Mouse (Mus musculus) neural tube, embryonic 12.5 days (tissue): ENCODE measurements around the gene Scly. TPM values are rescaled to one million over a fixed set of nuclear protein-coding genes. Genes with fewer than 3 reads are reported as not detected.

Source experiments
- ATAC-seq: fragments of 200-750 bp; cut with Nextera tagmentation; 2 replicates; pipeline ENCODE4 v1.8.0; 2017; ENCODE audit warnings: low read depth, mild to moderate bottlenecking, moderate TSS enrichment, moderate library complexity; ENCODE audit not compliant: low FRiP score
- H3K27ac ChIP-seq: fragments of 300-500 bp; sonication (generic); 2 replicates; pipeline ENCODE4 v1.5.1; 2016
- H3K27me3 ChIP-seq: fragments of 300-500 bp; sonication (generic); replicated peaks from 2 replicates; pipeline ENCODE4 v1.6.1; 2016; ENCODE audit warnings: mild to moderate bottlenecking
- H3K36me3 ChIP-seq: fragments of 300-500 bp; sonication (generic); 2 replicates; pipeline ENCODE4 v1.6.1; 2016; ENCODE audit warnings: mild to moderate bottlenecking
- H3K4me1 ChIP-seq: fragments of 300-500 bp; sonication (generic); 2 replicates; pipeline ENCODE4 v1.6.1; 2016
- H3K4me2 ChIP-seq: fragments of 300-500 bp; sonication (generic); replicated peaks from 2 replicates; pipeline ENCODE4 v1.6.1; 2016; ENCODE audit warnings: mild to moderate bottlenecking
- H3K4me3 ChIP-seq: fragments of 300-500 bp; sonication (generic); 2 replicates; pipeline ENCODE4 v1.5.1; 2016
- H3K9ac ChIP-seq: fragments of 300-500 bp; sonication (generic); 2 replicates; pipeline ENCODE4 v1.6.1; 2016; ENCODE audit warnings: mild to moderate bottlenecking
- H3K9me3 ChIP-seq: fragments of 300-500 bp; sonication (generic); 2 replicates; pipeline ENCODE4 v1.6.1; 2016; ENCODE audit warnings: mild to moderate bottlenecking
- WGBS: fragments of 180-500 bp; shearing (Covaris S2); methylation state at CpG from one replicate; pipeline ENCODE4 v1.1.7; 2016; 5-methylcytosine and 5-hydroxymethylcytosine counted together
- polyA plus RNA-seq: library from polyadenylated mRNA; unstranded; fragments of >200 nt; fragmentation: Nextera tagmentation; extraction: Ambion mirVana; gene quantifications from 2 replicates; pipeline ENCODE4 v1.2.1, GENCODE M21; 2016

Gene Scly
- polyA plus RNA-seq, 1 experiment from 2014 or later, result 16.1 TPM

DNA sequence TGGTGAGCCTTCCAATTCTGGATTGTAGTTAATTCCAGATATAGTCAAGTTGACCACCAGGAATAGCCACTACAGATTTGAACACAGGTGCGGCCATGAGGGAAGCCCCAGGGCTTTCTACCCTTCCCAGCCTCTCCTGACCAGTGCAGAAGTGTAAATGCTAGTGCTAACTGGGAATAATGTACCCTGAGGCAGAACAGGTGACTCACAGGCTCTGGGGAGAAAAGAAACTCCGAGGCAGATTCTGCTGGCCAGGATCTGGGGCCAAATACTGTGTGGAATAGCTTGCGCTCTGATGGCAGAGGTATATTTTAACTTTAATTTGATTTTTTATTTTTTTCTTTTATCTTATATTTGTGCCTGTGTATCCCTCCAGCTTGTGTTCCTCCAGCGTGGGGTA lies 6.5 kb downstream of the Scly start:
- Histone ChIP-seq H3K36me3 (peaks cover 38% of the 10 kb centered on the region), H3K27me3 (no peaks in the 10 kb centered on the region), H3K9me3 (no peaks in the 10 kb centered on the region), H3K27ac (no peak overlapping the region), H3K4me2 (no peak overlapping the region), H3K9ac (no peak overlapping the region), H3K4me1 (no peaks in the 10 kb centered on the region), H3K4me3 (no peak overlapping the region)
- WGBS, result 92% methylated on average over 4 of the region's 4 CpGs
- no peak for ATAC-seq

DNA sequence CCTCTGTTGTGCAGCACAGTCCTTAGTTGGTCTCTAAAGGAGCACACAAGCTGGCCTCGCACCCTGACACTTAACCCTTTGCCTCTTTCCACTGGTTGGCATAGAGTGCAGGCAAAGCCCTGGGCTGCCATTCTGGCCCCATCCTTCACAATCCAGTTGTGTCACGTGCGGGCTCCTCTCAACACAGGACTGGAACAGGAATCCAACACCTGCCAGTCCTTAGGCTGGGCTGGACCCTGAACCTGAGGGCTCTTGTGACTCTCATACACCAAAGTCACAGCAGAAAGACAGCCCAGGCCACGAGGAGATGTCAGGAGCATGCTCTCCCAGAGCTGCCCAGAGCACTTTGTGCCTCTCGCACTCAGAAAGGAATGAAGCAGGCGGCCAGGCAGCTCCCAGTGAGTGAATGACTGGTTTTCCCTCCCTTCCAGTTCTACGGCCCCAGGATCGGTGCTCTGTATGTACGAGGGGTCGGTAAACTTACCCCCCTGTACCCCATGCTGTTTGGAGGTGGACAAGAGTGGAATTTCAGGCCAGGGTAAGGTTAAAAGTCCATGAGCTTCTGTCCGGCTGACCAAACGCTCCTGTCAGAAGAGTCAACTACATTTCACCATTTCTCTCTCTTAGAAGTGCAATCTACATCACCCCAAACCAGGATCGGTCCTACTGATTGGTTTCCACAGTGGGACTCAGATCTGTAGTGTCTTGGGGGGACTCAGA lies 11.4 kb downstream of the Scly start:
- 92% methylated on average over 13 of the region's 13 CpGs for WGBS
- no peak overlapping the region for H3K27ac ChIP-seq
- H3K4me1 ChIP-seq, result peaks cover 8% of the 10 kb centered on the region
- no peak for ATAC-seq
- no peaks in the 10 kb centered on the region for H3K9me3 ChIP-seq
- peaks cover 47% of the 10 kb centered on the region for H3K36me3 ChIP-seq
- no peak overlapping the region for H3K9ac ChIP-seq
- H3K4me2 ChIP-seq, result no peak overlapping the region
- no peaks in the 10 kb centered on the region for H3K27me3 ChIP-seq
- H3K4me3 ChIP-seq, result no peak overlapping the region

DNA sequence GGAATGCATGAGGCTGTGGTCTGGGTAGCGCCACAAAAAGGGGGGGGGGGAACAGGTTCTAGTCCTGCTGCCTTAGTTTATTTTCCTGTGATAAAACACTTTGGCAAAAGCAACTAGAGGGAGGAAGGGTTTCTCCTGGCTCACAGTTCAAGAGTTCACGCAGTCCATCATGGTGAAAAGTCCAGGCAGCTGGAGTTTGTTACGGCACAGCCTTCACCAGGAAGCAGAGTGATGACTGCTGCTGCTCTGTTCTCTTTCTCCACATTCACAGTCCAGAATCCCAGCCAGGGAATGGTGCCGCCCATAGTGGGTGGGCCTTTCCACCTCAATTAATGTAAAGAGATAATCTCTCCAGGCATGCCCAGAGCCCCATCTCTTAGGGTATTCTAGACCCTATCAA lies 14.1 kb downstream of the Scly start:
- Histone ChIP-seq H3K4me1 (peaks cover 8% of the 10 kb centered on the region), H3K9me3 (no peaks in the 10 kb centered on the region), H3K9ac (no peak overlapping the region), H3K4me3 (no peak overlapping the region), H3K4me2 (no peak overlapping the region), H3K27me3 (no peaks in the 10 kb centered on the region), H3K36me3 (peaks cover 33% of the 10 kb centered on the region), H3K27ac (no peak overlapping the region)
- 93% methylated on average over 4 of the region's 4 CpGs for WGBS
- ATAC-seq, result no peak

DNA sequence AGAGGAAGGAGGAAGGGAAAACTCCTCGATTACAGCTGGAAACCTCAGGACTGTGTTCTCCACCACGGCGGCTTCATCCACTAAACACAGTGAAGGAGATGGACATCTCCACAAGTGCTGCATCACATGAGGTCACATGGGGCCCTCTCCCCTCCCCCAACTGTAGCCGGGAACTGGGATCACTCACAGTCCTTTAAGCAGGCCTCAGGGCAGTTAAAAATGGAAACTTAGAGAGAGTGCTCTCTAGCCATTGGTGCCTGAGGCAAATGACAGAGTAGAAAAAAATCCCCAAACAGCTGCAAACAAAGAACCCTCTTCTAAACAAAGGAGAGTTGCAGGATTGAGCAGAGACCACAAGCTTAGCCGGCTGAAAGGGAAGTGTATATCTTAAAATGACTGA lies 15.1 kb downstream of the Scly start:
- Histone ChIP-seq H3K4me1 (peaks cover 8% of the 10 kb centered on the region), H3K9ac (no peak overlapping the region), H3K4me2 (no peak overlapping the region), H3K27me3 (no peaks in the 10 kb centered on the region), H3K36me3 (peaks cover 27% of the 10 kb centered on the region), H3K4me3 (no peak overlapping the region), H3K27ac (no peak overlapping the region), H3K9me3 (no peaks in the 10 kb centered on the region)
- WGBS, result 66% methylated on average over 5 of the region's 5 CpGs
- ATAC-seq, result no peak

DNA sequence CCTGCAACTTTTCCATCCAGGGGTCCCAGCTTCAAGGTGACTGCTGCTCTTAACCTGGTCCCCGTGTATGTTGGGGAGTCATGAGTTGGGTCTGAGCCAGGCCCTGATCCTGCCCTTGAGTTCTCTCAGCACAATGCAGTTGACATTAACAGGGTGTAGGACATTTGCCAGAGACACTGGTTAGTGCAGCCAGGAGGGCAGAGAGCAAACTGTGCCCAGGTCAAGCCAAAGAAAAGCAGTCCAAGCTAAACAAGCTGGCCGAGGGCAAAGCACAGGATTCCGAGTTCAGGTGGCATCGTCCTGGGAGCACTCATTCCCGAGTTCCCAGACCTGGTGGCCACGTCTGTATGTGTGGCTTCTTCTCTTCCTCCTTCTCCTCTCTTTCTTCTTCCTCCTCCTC lies 19.5 kb downstream of the Scly start:
- Histone ChIP-seq H3K27me3 (no peaks in the 10 kb centered on the region), H3K9me3 (no peaks in the 10 kb centered on the region), H3K27ac (no peak overlapping the region), H3K4me1 (peaks cover 8% of the 10 kb centered on the region), H3K4me2 (no peak overlapping the region), H3K4me3 (no peak overlapping the region), H3K9ac (no peak overlapping the region), H3K36me3 (no peaks in the 10 kb centered on the region)
- ATAC-seq, result no peak
- WGBS, result 93% methylated on average over 6 of the region's 6 CpGs

DNA sequence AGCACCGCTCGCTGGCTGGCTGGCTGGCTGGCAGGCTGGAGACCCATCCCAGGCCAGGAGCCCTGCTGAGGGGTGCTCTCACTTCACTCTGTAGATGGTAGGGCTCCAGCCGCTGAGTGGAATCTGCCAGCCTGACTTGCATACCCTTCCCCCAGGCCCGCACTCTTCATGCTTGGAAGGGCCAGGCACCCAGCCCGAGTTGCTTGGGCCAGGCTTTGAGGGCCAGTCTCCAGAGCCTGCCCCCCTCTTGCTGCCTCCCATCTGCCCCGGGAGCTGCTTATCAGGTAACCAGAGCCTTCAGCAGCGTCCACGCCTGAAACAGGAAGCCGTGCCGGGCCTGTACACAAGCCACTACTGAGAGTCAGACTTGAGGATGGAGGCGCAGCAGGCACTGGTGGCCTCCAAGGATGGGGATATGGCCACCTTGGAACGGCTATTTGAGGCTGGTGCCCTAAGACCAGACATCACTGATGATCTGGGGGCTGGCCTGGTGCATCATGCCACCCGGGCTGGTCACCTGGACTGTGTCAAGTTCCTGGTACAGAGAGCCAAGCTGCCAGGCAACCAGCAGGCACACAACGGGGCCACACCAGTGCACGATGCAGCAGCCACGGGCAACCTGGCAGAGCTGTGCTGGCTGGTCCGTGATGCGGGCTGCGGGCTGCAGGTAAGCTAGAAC lies 23.8 kb downstream of the Scly start, which contains the start of gene Espnl:
Espnl (plus strand) TSS at position 316 of the 679 bp plus-strand sequence.
- ATAC-seq, result no peak
- no peak within 1 kb of the TSS for H3K4me2 ChIP-seq
- H3K9ac ChIP-seq, result no peak within 1 kb of the TSS
- H3K36me3 ChIP-seq, result no peaks in the 10 kb centered on the region
- H3K27ac ChIP-seq, result no peak within 1 kb of the TSS
- no peaks in the 10 kb centered on the region for H3K27me3 ChIP-seq
- no peak within 1 kb of the TSS for H3K4me3 ChIP-seq
- no peaks in the 10 kb centered on the region for H3K9me3 ChIP-seq
- no peaks in the 10 kb centered on the region for H3K4me1 ChIP-seq
- WGBS, result 84% methylated on average over 19 of the region's 19 CpGs

DNA sequence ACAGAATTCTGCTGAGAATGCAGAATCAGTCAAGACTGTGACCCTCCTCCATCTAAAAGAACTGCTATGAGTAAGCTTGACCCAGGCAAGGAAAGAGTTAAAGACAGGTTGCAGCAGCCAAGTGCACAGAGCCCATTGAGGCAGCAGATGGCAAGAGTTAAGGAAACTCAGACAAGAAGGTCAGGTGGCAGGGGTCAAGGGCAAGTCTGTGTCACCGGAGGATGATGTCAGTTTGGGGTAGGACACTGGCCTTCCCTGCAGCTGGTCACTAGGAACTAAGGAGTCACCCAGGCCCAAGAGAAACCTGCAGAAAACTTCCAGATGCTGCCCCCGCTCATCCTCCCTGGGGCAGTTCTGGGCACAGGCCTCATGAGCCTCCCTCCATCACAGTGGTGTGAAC lies 26.5 kb downstream of the Scly start:
- H3K36me3 ChIP-seq, result no peaks in the 10 kb centered on the region
- no peak overlapping the region for H3K4me2 ChIP-seq
- no peak overlapping the region for H3K27ac ChIP-seq
- WGBS, result 73% methylated on average over 2 of the region's 2 CpGs
- no peak for ATAC-seq
- H3K9ac ChIP-seq, result no peak overlapping the region
- H3K4me1 ChIP-seq, result no peaks in the 10 kb centered on the region
- no peak overlapping the region for H3K4me3 ChIP-seq
- no peaks in the 10 kb centered on the region for H3K9me3 ChIP-seq
- H3K27me3 ChIP-seq, result no peaks in the 10 kb centered on the region

DNA sequence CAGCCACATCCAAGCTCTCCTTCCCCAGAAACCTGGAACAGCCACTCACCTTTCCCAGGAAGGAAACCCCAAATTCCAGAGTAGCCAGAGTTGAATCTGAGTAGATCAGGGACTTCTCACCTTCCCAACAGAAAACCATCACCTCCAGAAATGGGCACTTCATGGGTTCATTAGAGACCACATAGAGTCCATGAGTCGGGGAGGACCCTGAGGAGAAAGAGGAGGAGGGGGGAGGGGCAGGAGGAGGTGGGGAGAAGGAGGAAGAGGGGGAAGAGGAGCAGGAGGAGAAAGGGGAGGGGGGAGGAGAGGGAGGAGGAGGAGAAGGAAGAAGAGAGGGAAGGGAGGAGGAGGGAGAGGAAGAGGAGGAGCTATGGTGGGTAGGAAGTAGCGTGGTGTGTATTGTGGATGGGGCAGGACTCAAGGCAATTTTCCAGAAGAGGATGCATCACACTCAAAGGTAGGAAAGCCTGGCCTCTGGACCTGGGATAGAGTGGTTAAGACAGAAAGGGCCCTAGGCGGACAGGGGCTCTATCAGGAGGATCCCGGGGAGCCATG lies 27.4 kb downstream of the Scly start:
- H3K9me3 ChIP-seq, result no peaks in the 10 kb centered on the region
- no peaks in the 10 kb centered on the region for H3K27me3 ChIP-seq
- H3K27ac ChIP-seq, result no peak overlapping the region
- WGBS, result 77% methylated on average over 4 of the region's 4 CpGs
- no peaks in the 10 kb centered on the region for H3K36me3 ChIP-seq
- H3K4me2 ChIP-seq, result no peak overlapping the region
- no peak overlapping the region for H3K4me3 ChIP-seq
- H3K4me1 ChIP-seq, result no peaks in the 10 kb centered on the region
- ATAC-seq, result no peak
- H3K9ac ChIP-seq, result no peak overlapping the region

DNA sequence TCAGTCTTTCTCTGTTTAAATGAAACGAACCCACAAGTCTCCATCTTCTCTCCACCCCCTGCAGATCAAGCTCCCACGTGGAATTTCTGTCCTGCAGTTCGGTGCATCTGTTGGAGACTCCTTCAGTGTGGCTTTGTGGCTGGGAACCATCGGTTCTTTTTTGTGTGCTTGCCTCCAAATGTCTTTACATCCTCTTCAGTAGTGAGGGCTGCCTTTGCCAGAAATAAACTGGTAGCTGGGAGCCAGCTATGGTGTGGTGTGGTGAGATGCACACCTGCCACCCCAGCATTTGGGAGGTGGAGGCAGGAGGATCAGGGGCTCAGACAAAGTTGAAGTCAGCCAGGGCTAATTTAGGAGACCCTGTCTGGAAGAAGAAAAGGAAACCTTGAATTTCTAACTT lies 34.0 kb downstream of the Scly start:
- Histone ChIP-seq H3K27me3 (no peaks in the 10 kb centered on the region), H3K4me2 (no peak overlapping the region), H3K36me3 (no peaks in the 10 kb centered on the region), H3K27ac (no peak overlapping the region), H3K9me3 (no peaks in the 10 kb centered on the region), H3K4me3 (no peak overlapping the region), H3K4me1 (no peaks in the 10 kb centered on the region), H3K9ac (no peak overlapping the region)
- no peak for ATAC-seq
- WGBS, result 55% methylated on average over 4 of the region's 4 CpGs

DNA sequence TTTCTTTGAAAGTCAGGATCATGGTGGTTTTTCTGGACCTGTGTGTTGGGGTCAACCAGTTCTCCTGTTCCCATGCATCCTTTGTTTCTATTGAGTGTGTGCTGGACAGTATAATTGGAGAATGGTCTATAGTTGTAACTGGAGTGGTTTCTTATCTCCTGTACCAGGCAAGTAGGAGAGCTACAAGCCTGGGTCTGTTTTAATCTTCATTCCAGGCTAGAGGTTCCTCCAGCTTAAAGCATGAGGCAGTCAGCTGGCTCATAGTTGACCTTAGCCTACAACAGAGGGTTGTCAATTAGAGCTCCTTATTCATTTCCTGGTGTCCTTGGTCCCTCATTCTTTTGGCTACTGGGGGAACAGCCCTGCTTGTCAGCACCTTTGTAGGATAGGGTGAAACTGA lies 35.4 kb downstream of the Scly start:
- no peak overlapping the region for H3K27ac ChIP-seq
- ATAC-seq, result no peak
- H3K4me3 ChIP-seq, result no peak overlapping the region
- no peaks in the 10 kb centered on the region for H3K27me3 ChIP-seq
- no peak overlapping the region for H3K9ac ChIP-seq
- no peaks in the 10 kb centered on the region for H3K36me3 ChIP-seq
- no peak overlapping the region for H3K4me2 ChIP-seq
- H3K9me3 ChIP-seq, result no peaks in the 10 kb centered on the region
- no peaks in the 10 kb centered on the region for H3K4me1 ChIP-seq

DNA sequence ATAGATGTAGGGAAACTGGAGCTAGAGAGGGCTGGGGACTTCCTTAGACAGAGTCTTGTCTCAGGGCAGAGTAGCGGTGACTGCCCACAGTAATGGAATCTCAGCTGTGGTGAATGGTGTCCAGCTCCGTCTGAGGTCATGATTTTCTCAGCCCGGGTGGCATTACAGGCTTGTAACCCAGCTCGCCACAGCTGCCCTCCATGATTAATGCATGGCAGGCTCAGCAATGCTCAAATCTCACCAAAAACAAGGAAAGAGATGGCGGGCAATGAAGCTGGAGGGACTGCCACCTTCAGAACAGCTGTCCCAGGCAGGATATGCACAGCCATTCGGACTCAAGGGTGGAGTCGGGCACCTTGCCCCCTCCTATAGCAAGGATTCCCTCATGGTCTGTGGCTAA lies 39.2 kb downstream of the Scly start:
- Histone ChIP-seq H3K4me2 (no peak overlapping the region), H3K36me3 (no peaks in the 10 kb centered on the region), H3K27me3 (no peaks in the 10 kb centered on the region; the same call in 1 of the 2 replicates), H3K9ac (no peak overlapping the region), H3K27ac (no peak overlapping the region), H3K4me1 (no peaks in the 10 kb centered on the region), H3K4me3 (no peak overlapping the region), H3K9me3 (no peaks in the 10 kb centered on the region)
- 89% methylated on average over 7 of the region's 7 CpGs for WGBS
- ATAC-seq, result no peak

DNA sequence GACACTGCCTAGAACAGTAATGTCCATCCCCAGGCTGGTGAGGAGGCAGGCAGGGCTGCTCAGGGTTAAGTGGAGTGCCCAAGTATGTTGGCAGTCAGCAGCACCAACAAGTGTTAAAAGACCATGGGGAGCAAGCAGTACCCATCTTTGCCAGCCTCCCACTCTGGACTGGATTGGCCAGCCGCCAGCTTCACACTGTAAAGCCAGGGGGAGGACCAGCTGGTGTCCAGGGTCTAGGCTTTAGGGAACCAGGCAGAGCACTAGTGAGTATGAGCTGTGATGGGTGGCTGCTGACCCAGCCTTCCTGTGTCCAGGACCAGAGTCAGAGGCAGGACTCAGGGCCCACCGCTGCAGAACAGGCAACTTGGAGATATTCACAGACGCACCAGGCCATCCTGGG lies 45.9 kb downstream of the Scly start:
- Histone ChIP-seq H3K36me3 (no peaks in the 10 kb centered on the region), H3K4me3 (no peak overlapping the region), H3K4me1 (peaks cover 14% of the 10 kb centered on the region), H3K27me3 (peaks cover 43% of the 10 kb centered on the region), H3K27ac (no peak overlapping the region), H3K4me2 (no peak overlapping the region), H3K9me3 (no peaks in the 10 kb centered on the region), H3K9ac (no peak overlapping the region)
- 77% methylated on average over 3 of the region's 3 CpGs for WGBS
- no peak for ATAC-seq
